ENCODE assay signal across 1 mouse cellular context in genomic region chr12:36241171-36241570, GRCm38 (mm10).
TF ChIP-seq lines count a peak whose summit lies in the region.

No protein-coding gene starts in this region.

TF ChIP-seq in CH12.LX, 34 proteins besides CTCF, POLR2A, EP300 and RAD21 (continued from another document):
- peak; percentile 81 for TF ChIP-seq SIN3A (IDR thresholded peaks at IDR 0.05; ENCODE audit: low read length)
- peak; percentile 49; the same call in 1 of the 2 replicates for TF ChIP-seq MXI1 (IDR thresholded peaks at IDR 0.05; ENCODE audit: low read depth, low read length)
- peak; percentile 95 for TF ChIP-seq RCOR1 (conservative IDR thresholded peaks at IDR 0.05; ENCODE audit: low read depth, low read length)
- peak; percentile 43; the same call in 1 of the 2 replicates for TF ChIP-seq MAX (IDR thresholded peaks at IDR 0.05; ENCODE audit: low read length)
- TF ChIP-seq HCFC1 (IDR thresholded peaks at IDR 0.05; ENCODE audit: low read depth, low read length) = 0 out of 2 replicates have a peak, but pooled peaks have one; percentile 29
- TF ChIP-seq SMC3 (IDR thresholded peaks at IDR 0.05; ENCODE audit: low read depth, low read length) = no peak; the same call in 1 of the 2 replicates
